In genomic region chr6:147094771-147095170, GRCm38 (mm10) we compare ENCODE assay signal across 26 mouse cellular contexts. TPM values are rescaled to one million over a fixed set of nuclear protein-coding genes. Genes with fewer than 3 reads are reported as not detected.
DNase-seq lines count a peak whose midpoint lies in the region; ATAC-seq and TF ChIP-seq lines count a peak whose summit lies in the region.
"Had no signal": no experiment of that assay in that cellular context is flagged by ENCODE, and none has a peak within 500 bp of the region (broad histone marks: within the 10 kb centered on the region; RNA-seq: fewer than 3 reads in every experiment).

No protein-coding gene starts in this region.

- peak overlapping the region; percentile 17; the same call in 1 of the 2 replicates for H3K9ac ChIP-seq in CH12.LX (ENCODE audit: insufficient read depth, low read depth)
- no peak overlapping the region for H3K9ac ChIP-seq in hindbrain, postnatal 0 days (replicated peaks; ENCODE audit: low read length)
- H3K9ac ChIP-seq: forebrain, embryonic 13.5 days; heart, embryonic 15.5 days; liver, embryonic 15.5 days; lung, embryonic 14.5 days; midbrain, embryonic 13.5 days; stomach, embryonic 15.5 days had no signal

- peak; percentile 47 for DNase-seq in heart, embryonic 10.5 days (ENCODE audit: low spot score)
- no peak for DNase-seq in heart, postnatal 4 days
- DNase-seq in CH12.LX (ENCODE audit: extremely low read depth): no peak
- DNase-seq in hindbrain, postnatal 0 days (ENCODE audit: low spot score): no peak
- DNase-seq in layer of hippocampus, adult 2 months (ENCODE audit: low spot score in 2 of 2): no peak
- DNase-seq: adrenal gland, postnatal 25 days; cerebellum, adult 18-20 months; cerebellum, postnatal 14 days; gastrocnemius, postnatal 14 days; kidney, adult 11 months; kidney, postnatal 25 days; lung, embryonic 14.5 days; lung, postnatal 14 days; retina, postnatal 1 day; right cerebral cortex, postnatal 25 days had no signal

- no peak for ATAC-seq in megakaryocyte, adult 5-6 weeks (ENCODE audit: poor library complexity, severe bottlenecking)
- ATAC-seq in hindbrain, postnatal 0 days: no peak
- ATAC-seq: forebrain, embryonic 13.5 days; inflammation-experienced regulatory T-cells, adult 6 months; midbrain, embryonic 13.5 days had no signal

- peaks cover 8% of the 10 kb centered on the region for H3K27me3 ChIP-seq in heart, embryonic 10.5 days (ENCODE audit: insufficient read depth, poor library complexity, severe bottlenecking)
- no peaks in the 10 kb centered on the region for H3K27me3 ChIP-seq in megakaryocyte, embryonic 14.5 days (replicated peaks)
- no peaks in the 10 kb centered on the region for H3K27me3 ChIP-seq in CH12.LX (replicated peaks)
- no peaks in the 10 kb centered on the region for H3K27me3 ChIP-seq in hindbrain, postnatal 0 days (ENCODE audit: insufficient read depth, low read length)
- H3K27me3 ChIP-seq: forebrain, embryonic 13.5 days; heart, embryonic 15.5 days; midbrain, embryonic 13.5 days; stomach, embryonic 15.5 days had no signal

- TF ChIP-seq EP300 in CH12.LX (IDR thresholded peaks at IDR 0.05; ENCODE audit: low read length): no peak

- H3K79me2 ChIP-seq in CH12.LX (replicated peaks; ENCODE audit: control insufficient read depth, extremely low read depth, insufficient read depth, poor library complexity, severe bottlenecking): peaks cover 71% of the 10 kb centered on the region

- peaks cover 19% of the 10 kb centered on the region for H3K36me3 ChIP-seq in heart, embryonic 10.5 days
- peaks cover 58% of the 10 kb centered on the region for H3K36me3 ChIP-seq in megakaryocyte, embryonic 14.5 days (replicated peaks; ENCODE audit: low read length)
- H3K36me3 ChIP-seq in CH12.LX (replicated peaks in 1 of 2; ENCODE audit: control insufficient read depth in 1 of 2, insufficient read depth in 1 of 2, low read length in 1 of 2): peaks cover 11 to 30% of the 10 kb centered on the region in 2 experiments
- H3K36me3 ChIP-seq in hindbrain, postnatal 0 days (ENCODE audit: insufficient read depth, low read length): no peaks in the 10 kb centered on the region
- H3K36me3 ChIP-seq: heart, embryonic 15.5 days; midbrain, embryonic 13.5 days; stomach, embryonic 15.5 days had no signal

- peak overlapping the region; percentile 88 for H3K4me2 ChIP-seq in CH12.LX (ENCODE audit: insufficient read depth, low read depth, poor library complexity, severe bottlenecking)
- peak overlapping the region; percentile 82; the same call in 1 of the 2 replicates for H3K4me2 ChIP-seq in hindbrain, postnatal 0 days (ENCODE audit: low read depth, low read length)
- H3K4me2 ChIP-seq: heart, embryonic 15.5 days; liver, embryonic 15.5 days; stomach, embryonic 15.5 days had no signal

- no peak overlapping the region for H3K27ac ChIP-seq in heart, embryonic 10.5 days
- H3K27ac ChIP-seq in CH12.LX (ENCODE audit: insufficient read depth, low read depth): no peak overlapping the region
- H3K27ac ChIP-seq in hindbrain, postnatal 0 days: no peak overlapping the region
- no peak overlapping the region for H3K27ac ChIP-seq in layer of hippocampus, adult 2 months
- H3K27ac ChIP-seq: forebrain, embryonic 13.5 days; heart, embryonic 15.5 days; liver, embryonic 15.5 days; midbrain, embryonic 13.5 days; stomach, embryonic 15.5 days had no signal

- TF ChIP-seq RAD21 in CH12.LX (IDR thresholded peaks at IDR 0.05; ENCODE audit: low read depth, low read length): no peak

- dilution Hi-C loops in CH12.LX (cut with MboI; ENCODE audit: extremely low pct_ligation_motif_present, extremely low pct_unique_long_range_greater_than_20kb, low sequenced_read_pairs): no loop called here

- H3K9me3 ChIP-seq in heart, embryonic 10.5 days: no peaks in the 10 kb centered on the region
- H3K9me3 ChIP-seq in megakaryocyte, embryonic 14.5 days: no peaks in the 10 kb centered on the region
- H3K9me3 ChIP-seq in CH12.LX (replicated peaks; ENCODE audit: low read length): no peaks in the 10 kb centered on the region
- H3K9me3 ChIP-seq in hindbrain, postnatal 0 days (ENCODE audit: low read length): no peaks in the 10 kb centered on the region
- H3K9me3 ChIP-seq: forebrain, embryonic 13.5 days; heart, embryonic 15.5 days; liver, embryonic 15.5 days; midbrain, embryonic 13.5 days; stomach, embryonic 15.5 days had no signal

- no peak for TF ChIP-seq CTCF in CH12.LX (conservative IDR thresholded peaks at IDR 0.05 in 1 of 2, IDR thresholded peaks at IDR 0.05 in 1 of 2; ENCODE audit: low read depth in 2 of 2, low read length in 2 of 2)
- TF ChIP-seq CTCF in hindbrain, postnatal 0 days (IDR thresholded peaks at IDR 0.05; ENCODE audit: low read depth): no peak
- TF ChIP-seq CTCF in layer of hippocampus, adult 2 months (conservative IDR thresholded peaks at IDR 0.05): no peak

- no peak for TF ChIP-seq POLR2A in CH12.LX (IDR thresholded peaks at IDR 0.05; ENCODE audit: low read depth, low read length)

- peaks cover 39% of the 10 kb centered on the region for H3K4me1 ChIP-seq in heart, embryonic 10.5 days
- peaks cover 58% of the 10 kb centered on the region for H3K4me1 ChIP-seq in megakaryocyte, embryonic 14.5 days
- peaks cover 18 to 69% of the 10 kb centered on the region in 2 experiments for H3K4me1 ChIP-seq in CH12.LX (ENCODE audit: control insufficient read depth in 1 of 2, insufficient read depth in 2 of 2)
- peaks cover 18% of the 10 kb centered on the region; the same call in 1 of the 2 replicates for H3K4me1 ChIP-seq in hindbrain, postnatal 0 days (ENCODE audit: insufficient read depth, low read length)

- in situ Hi-C loops in CH12.LX (cut with MboI; ENCODE audit: low pct_ligation_motif_present, low pct_unique_long_range_greater_than_20kb, low sequenced_read_pairs): loop anchor here (5.0 to 10.0 kb wide), 2 partner anchors 82 to 140 kb away; no protein-coding TSS in a partner anchor

- no peak overlapping the region for H3K4me3 ChIP-seq in heart, embryonic 10.5 days
- H3K4me3 ChIP-seq in megakaryocyte, embryonic 14.5 days (replicated peaks): peak overlapping the region; percentile 64
- peak overlapping the region; percentile 8 to 22 (median 12) for H3K4me3 ChIP-seq in CH12.LX (replicated peaks in 1 of 3; ENCODE audit: low read depth in 2 of 3, low read length in 2 of 3, poor library complexity in 1 of 3)
- no peak overlapping the region for H3K4me3 ChIP-seq in hindbrain, postnatal 0 days (ENCODE audit: low read length)
- H3K4me3 ChIP-seq in layer of hippocampus, adult 2 months: no peak overlapping the region; the same call in 1 of the 2 replicates
- H3K4me3 ChIP-seq: forebrain, embryonic 13.5 days; heart, embryonic 15.5 days; liver, embryonic 15.5 days; midbrain, embryonic 13.5 days; myocyte; stomach, embryonic 15.5 days had no signal

- WGBS in heart, embryonic 10.5 days: 83% methylated on average over 7 of the region's 7 CpGs
- WGBS in hindbrain, postnatal 0 days: 76% methylated on average over 7 of the region's 7 CpGs

TF ChIP-seq in CH12.LX, 34 proteins besides CTCF, POLR2A, EP300 and RAD21 (continues in another document):
- TF ChIP-seq MXI1 (IDR thresholded peaks at IDR 0.05; ENCODE audit: low read depth, low read length) (no peak), JUND (conservative IDR thresholded peaks at IDR 0.05; ENCODE audit: low read depth, low read length) (no peak), ETS1 (conservative IDR thresholded peaks at IDR 0.05; ENCODE audit: low read depth, low read length) (peak; percentile 16; the same call in 1 of the 2 replicates), BHLHE40 (IDR thresholded peaks at IDR 0.05; ENCODE audit: low read depth, low read length) (peak; percentile 73), GABPA (IDR thresholded peaks at IDR 0.05; ENCODE audit: insufficient replicate concordance, low read depth, low read length) (no peak), ZC3H11A (IDR thresholded peaks at IDR 0.05; ENCODE audit: low read depth, low read length) (no peak), NRF1 (IDR thresholded peaks at IDR 0.05; ENCODE audit: low read depth, low read length) (no peak)

RNA-seq across cellular contexts. Expression of gene Klhl42, which starts 3.6 kb away (rescaled TPM):
- polyA plus RNA-seq in heart, embryonic 10.5 days (2016; fragmentation: Nextera tagmentation; extraction: Ambion mirVana): 5.2 and 5.7 TPM in 2 replicates
- 1 to 10 TPM; 6.7 to 7.8 TPM for total RNA-seq in heart, postnatal 4 days (2021)
- polyA plus RNA-seq in megakaryocyte, embryonic 14.5 days (2012; ENCODE audit: insufficient read depth, low replicate concordance): 1.7 and 2.7 TPM in 2 replicates
- total RNA-seq in megakaryocyte, adult 5-6 weeks (2015): 3.7 and 4.1 TPM in 2 replicates
- total RNA-seq in megakaryocyte, adult 5-6 weeks (2017): 5.0 TPM in 2 replicates
- total RNA-seq in CH12.LX (2012; rRNA removed) (7.4 and 8.0 TPM in 2 replicates), CH12.LX (2014; rRNA removed) (3.6 and 4.5 TPM in 2 replicates)
- 2.5 and 2.7 TPM in 2 replicates for polyA plus RNA-seq in CH12.LX (2012; ENCODE audit: insufficient read length, low read depth)
- 29.7 and 31.7 TPM in 2 replicates for total RNA-seq in hindbrain, postnatal 0 days (2014; rRNA removed)
- polyA plus RNA-seq in hindbrain, postnatal 0 days (2015; fragmentation: Nextera tagmentation; extraction: Ambion mirVana): 5.4 and 5.7 TPM in 2 replicates
- total RNA-seq in layer of hippocampus, adult 2 months (2021): 10 to 100 TPM; 17.3 to 19.8 TPM

RNA-seq across cellular contexts. Expression of gene Mansc4, which starts 7.9 kb away (rescaled TPM):
- polyA plus RNA-seq in heart, embryonic 10.5 days (2016; fragmentation: Nextera tagmentation; extraction: Ambion mirVana): 0.59 TPM in 1 of 2 replicates, not detected in the other
- total RNA-seq in heart, postnatal 4 days (2021): not detected
- polyA plus RNA-seq in megakaryocyte, embryonic 14.5 days (2012; ENCODE audit: insufficient read depth, low replicate concordance): not detected in 2 replicates
- not detected in 2 replicates for total RNA-seq in megakaryocyte, adult 5-6 weeks (2015)
- not detected in 2 replicates for total RNA-seq in megakaryocyte, adult 5-6 weeks (2017)
- total RNA-seq in CH12.LX (2012; rRNA removed) (not detected in 2 replicates), CH12.LX (2014; rRNA removed) (not detected in 2 replicates)
- polyA plus RNA-seq in CH12.LX (2012; ENCODE audit: insufficient read length, low read depth): 0.20 TPM in 1 of 2 replicates, not detected in the other
- total RNA-seq in hindbrain, postnatal 0 days (2014; rRNA removed): 0.40 and 1.7 TPM in 2 replicates
- 1.4 and 2.0 TPM in 2 replicates for polyA plus RNA-seq in hindbrain, postnatal 0 days (2015; fragmentation: Nextera tagmentation; extraction: Ambion mirVana)
- total RNA-seq in layer of hippocampus, adult 2 months (2021): under 1 TPM in 1 of 2 experiments, not detected in 1; 0.77 TPM
- total RNA-seq: adrenal gland, postnatal 25 days; granulocyte monocyte progenitor cell, adult 5-6 weeks; heart, postnatal 25 days had no signal

RNA-seq across cellular contexts. Expression of gene Mrps35, which starts 52.2 kb away (rescaled TPM):
- polyA plus RNA-seq in heart, embryonic 10.5 days (2016; fragmentation: Nextera tagmentation; extraction: Ambion mirVana): 129 and 136 TPM in 2 replicates
- 100 to 1,000 TPM; 145 to 147 TPM for total RNA-seq in heart, postnatal 4 days (2021)
- polyA plus RNA-seq in megakaryocyte, embryonic 14.5 days (2012; ENCODE audit: insufficient read depth, low replicate concordance): 2.7 and 7.0 TPM in 2 replicates
- total RNA-seq in megakaryocyte, adult 5-6 weeks (2015): 46.9 and 61.2 TPM in 2 replicates
- 30.7 and 73.0 TPM in 2 replicates for total RNA-seq in megakaryocyte, adult 5-6 weeks (2017)
- total RNA-seq in CH12.LX (2012; rRNA removed) (84.2 and 86.1 TPM in 2 replicates), CH12.LX (2014; rRNA removed) (36.6 and 58.4 TPM in 2 replicates)
- 141 and 194 TPM in 2 replicates for polyA plus RNA-seq in CH12.LX (2012; ENCODE audit: insufficient read length, low read depth)
- total RNA-seq in hindbrain, postnatal 0 days (2014; rRNA removed): 8.3 and 8.7 TPM in 2 replicates
- 78.5 and 79.9 TPM in 2 replicates for polyA plus RNA-seq in hindbrain, postnatal 0 days (2015; fragmentation: Nextera tagmentation; extraction: Ambion mirVana)
- 10 to 100 TPM; 41.7 to 54.8 TPM for total RNA-seq in layer of hippocampus, adult 2 months (2021)

Comparison
In these comparisons a context has a peak if more than half of its experiments do, and no peak if none do; other contexts are left out.
1. H3K4me3 ChIP-seq: peak in megakaryocyte, embryonic 14.5 days (single experiment) and CH12.LX (3 of 3); none in heart, embryonic 10.5 days (single experiment), hindbrain, postnatal 0 days (single experiment) and layer of hippocampus, adult 2 months (single experiment).